Mouse (Mus musculus) heart, embryonic 16.5 days (tissue): ENCODE results near the gene Il31ra. TPM values are rescaled to one million over a fixed set of nuclear protein-coding genes. Genes with fewer than 3 reads are reported as not detected.

ENCODE experiments used
- ATAC-seq: fragments of 200-750 bp; cut with Nextera tagmentation; replicated peaks from 2 replicates; pipeline ENCODE4 v1.8.0; 2017; ENCODE audit warnings: moderate number of reproducible peaks; ENCODE audit not compliant: insufficient read depth, low FRiP score; ENCODE audit errors: extremely low read depth
- H3K27ac ChIP-seq: fragments of 300-500 bp; sonication (generic); 2 replicates; pipeline ENCODE4 v1.5.1; 2014; ENCODE audit warnings: mild to moderate bottlenecking, low read length, control low read depth, moderate library complexity
- H3K27me3 ChIP-seq: fragments of 300-500 bp; sonication (generic); 2 replicates; pipeline ENCODE4 v1.6.1; 2014; ENCODE audit warnings: low read length, mixed read lengths; ENCODE audit not compliant: control insufficient read depth, insufficient read depth
- H3K36me3 ChIP-seq: fragments of 300-500 bp; sonication (generic); 2 replicates; pipeline ENCODE4 v1.6.1; 2014; ENCODE audit not compliant: control insufficient read depth, insufficient read depth
- H3K4me1 ChIP-seq: fragments of 300-500 bp; sonication (generic); 2 replicates; pipeline ENCODE4 v1.6.1; 2014; ENCODE audit warnings: low read length, mixed read lengths; ENCODE audit not compliant: control insufficient read depth, insufficient read depth
- H3K4me2 ChIP-seq: fragments of 300-500 bp; sonication (generic); 2 replicates; pipeline ENCODE4 v1.6.1; 2014; ENCODE audit warnings: low read depth, mild to moderate bottlenecking, control low read depth, low read length
- H3K4me3 ChIP-seq: fragments of 300-500 bp; sonication (generic); 2 replicates; pipeline ENCODE4 v1.5.1; 2014; ENCODE audit warnings: mild to moderate bottlenecking, control low read depth, low read length
- H3K9ac ChIP-seq: fragments of 300-500 bp; sonication (generic); 2 replicates; pipeline ENCODE4 v1.6.1; 2014; ENCODE audit warnings: low read length, control low read depth
- H3K9me3 ChIP-seq: fragments of 300-500 bp; sonication (generic); replicated peaks from 2 replicates; pipeline ENCODE4 v1.6.1; 2016; ENCODE audit warnings: low read length; ENCODE audit not compliant: control insufficient read depth
- WGBS: fragments of 180-500 bp; shearing (Covaris S2); extraction: QIAGEN DNeasy Blood & Tissue Kit; methylation state at CpG from one replicate; pipeline ENCODE4 v1.1.7; 2014; 5-methylcytosine and 5-hydroxymethylcytosine counted together
- polyA plus RNA-seq: library from polyadenylated mRNA; unstranded; fragments of >200 nt; fragmentation: Nextera tagmentation; extraction: Ambion mirVana; gene quantifications from 2 replicates; pipeline ENCODE4 v1.2.1, GENCODE M21; 2015

Il31ra gene
- polyA plus RNA-seq, 1 experiment from 2014 or later: 0.17 TPM

- 82% methylated on average over 3 of the region's 3 CpGs for WGBS
- no peak for ATAC-seq
- no peaks in the 10 kb centered on the region for H3K9me3 ChIP-seq
- H3K9ac ChIP-seq: no peak overlapping the region
- no peak overlapping the region for H3K27ac ChIP-seq
- no peaks in the 10 kb centered on the region for H3K27me3 ChIP-seq
- no peaks in the 10 kb centered on the region for H3K36me3 ChIP-seq
- no peak overlapping the region for H3K4me2 ChIP-seq
- no peaks in the 10 kb centered on the region for H3K4me1 ChIP-seq
- no peak overlapping the region for H3K4me3 ChIP-seq
These were observed 14.4 kb upstream of the Il31ra start for GRCm38 (mm10) chr13:112608606-112609005.

- Histone ChIP-seq H3K36me3 (no peaks in the 10 kb centered on the region), H3K27me3 (no peaks in the 10 kb centered on the region), H3K4me3 (no peak overlapping the region), H3K4me2 (no peak overlapping the region), H3K9me3 (no peaks in the 10 kb centered on the region), H3K4me1 (no peaks in the 10 kb centered on the region), H3K9ac (no peak overlapping the region), H3K27ac (no peak overlapping the region)
- no peak for ATAC-seq
- 48% methylated on average over 4 of the region's 4 CpGs for WGBS
These were observed 10.3 kb upstream of the Il31ra start for GRCm38 (mm10) chr13:112604411-112604810.

GRCm38 (mm10) chr13:112603839-112604238 is 9.7 kb upstream of the Il31ra start:
- ATAC-seq: no peak
- H3K9me3 ChIP-seq: no peaks in the 10 kb centered on the region

GRCm38 (mm10) chr13:112602607-112603006 is 8.4 kb upstream of the Il31ra start:
- Histone ChIP-seq H3K27me3 (no peaks in the 10 kb centered on the region), H3K36me3 (no peaks in the 10 kb centered on the region), H3K9me3 (no peaks in the 10 kb centered on the region), H3K27ac (no peak overlapping the region), H3K4me3 (no peak overlapping the region), H3K4me1 (no peaks in the 10 kb centered on the region), H3K4me2 (no peak overlapping the region), H3K9ac (no peak overlapping the region)
- no peak for ATAC-seq
- 85% methylated on average over 2 of the region's 2 CpGs for WGBS

More at GRCm38 (mm10) chr13:112603839-112604238, 9.7 kb upstream of the Il31ra start:
- no peak overlapping the region for H3K9ac ChIP-seq
- no peaks in the 10 kb centered on the region for H3K4me1 ChIP-seq
- 71% methylated on average over 1 of the region's 1 CpGs for WGBS
- H3K36me3 ChIP-seq: no peaks in the 10 kb centered on the region
- H3K4me2 ChIP-seq: no peak overlapping the region
- no peak overlapping the region for H3K4me3 ChIP-seq
- H3K27me3 ChIP-seq: no peaks in the 10 kb centered on the region
- no peak overlapping the region for H3K27ac ChIP-seq

- H3K27ac ChIP-seq: no peak overlapping the region
- no peak overlapping the region for H3K4me3 ChIP-seq
- no peaks in the 10 kb centered on the region for H3K27me3 ChIP-seq
- H3K36me3 ChIP-seq: no peaks in the 10 kb centered on the region
- ATAC-seq: no peak
- no peak overlapping the region for H3K9ac ChIP-seq
- H3K4me2 ChIP-seq: no peak overlapping the region
- 22% methylated on average over 2 of the region's 2 CpGs for WGBS
- no peaks in the 10 kb centered on the region for H3K9me3 ChIP-seq
- H3K4me1 ChIP-seq: no peaks in the 10 kb centered on the region
These were observed 3.9 kb downstream of the Il31ra start for GRCm38 (mm10) chr13:112590254-112590653.

- Histone ChIP-seq H3K4me3 (no peak overlapping the region), H3K9ac (no peak overlapping the region), H3K9me3 (no peaks in the 10 kb centered on the region), H3K4me2 (no peak overlapping the region), H3K27ac (no peak overlapping the region), H3K36me3 (no peaks in the 10 kb centered on the region), H3K27me3 (no peaks in the 10 kb centered on the region), H3K4me1 (no peaks in the 10 kb centered on the region)
- ATAC-seq: no peak
These were observed 4.5 kb downstream of the Il31ra start for GRCm38 (mm10) chr13:112589625-112590024.

- H3K27ac ChIP-seq: no peak overlapping the region
- H3K4me1 ChIP-seq: no peaks in the 10 kb centered on the region
- H3K9ac ChIP-seq: no peak overlapping the region
- no peak for ATAC-seq
- no peaks in the 10 kb centered on the region for H3K27me3 ChIP-seq
- 46% methylated on average over 7 of the region's 7 CpGs for WGBS
- no peak overlapping the region for H3K4me2 ChIP-seq
- no peaks in the 10 kb centered on the region for H3K9me3 ChIP-seq
- no peak overlapping the region for H3K4me3 ChIP-seq
- no peaks in the 10 kb centered on the region for H3K36me3 ChIP-seq
These were observed 9.5 kb downstream of the Il31ra start for GRCm38 (mm10) chr13:112584556-112585237.

GRCm38 (mm10) chr13:112582291-112582690 is 11.9 kb downstream of the Il31ra start:
- WGBS: 85% methylated on average over 8 of the region's 8 CpGs
- Histone ChIP-seq H3K27ac (no peak overlapping the region), H3K36me3 (no peaks in the 10 kb centered on the region), H3K27me3 (no peaks in the 10 kb centered on the region), H3K4me1 (no peaks in the 10 kb centered on the region), H3K4me2 (no peak overlapping the region), H3K9me3 (no peaks in the 10 kb centered on the region), H3K9ac (no peak overlapping the region), H3K4me3 (no peak overlapping the region)
- no peak for ATAC-seq

GRCm38 (mm10) chr13:112581796-112582195 is 12.4 kb downstream of the Il31ra start:
- H3K4me3 ChIP-seq: no peak overlapping the region
- no peaks in the 10 kb centered on the region for H3K27me3 ChIP-seq
- no peak overlapping the region for H3K4me2 ChIP-seq
- no peak overlapping the region for H3K27ac ChIP-seq
- no peaks in the 10 kb centered on the region for H3K36me3 ChIP-seq
- 85% methylated on average over 3 of the region's 3 CpGs for WGBS
- H3K4me1 ChIP-seq: no peaks in the 10 kb centered on the region
- no peaks in the 10 kb centered on the region for H3K9me3 ChIP-seq
- no peak for ATAC-seq
- no peak overlapping the region for H3K9ac ChIP-seq
